Mouse (Mus musculus) kidney, postnatal 36 days (tissue): ENCODE results near the gene Vmn1r1.

ENCODE experiments used
- DNase-seq, 2 experiments: peaks; one replicate each; pipeline ENCODE4 v3.0.0; 2021 to 2022; ENCODE audit warnings: mixed read lengths in 2 of 2

Gene Vmn1r1

DNA sequence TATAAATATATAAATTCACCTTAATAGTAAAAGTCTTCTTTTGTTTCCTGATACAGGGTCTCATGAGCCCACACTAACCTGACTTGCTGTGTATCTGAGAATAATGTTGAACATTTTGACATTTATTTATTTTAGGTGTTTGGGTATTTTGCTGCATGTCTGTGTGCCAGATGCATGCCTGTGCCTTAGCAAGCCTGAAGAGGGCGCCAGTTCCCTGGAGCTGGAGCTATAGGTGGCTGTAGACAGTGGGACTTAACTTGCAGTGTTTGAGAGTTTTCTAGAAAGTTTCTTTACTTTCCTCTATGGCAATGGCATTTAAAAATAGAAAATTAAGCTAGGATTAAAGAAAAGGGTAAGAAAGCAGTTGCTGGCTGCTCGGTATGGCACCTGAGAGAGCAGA is 33.5 kb downstream of the Vmn1r1 start:
- peak in 1 of 2 experiments; percentile 68 for DNase-seq

DNA sequence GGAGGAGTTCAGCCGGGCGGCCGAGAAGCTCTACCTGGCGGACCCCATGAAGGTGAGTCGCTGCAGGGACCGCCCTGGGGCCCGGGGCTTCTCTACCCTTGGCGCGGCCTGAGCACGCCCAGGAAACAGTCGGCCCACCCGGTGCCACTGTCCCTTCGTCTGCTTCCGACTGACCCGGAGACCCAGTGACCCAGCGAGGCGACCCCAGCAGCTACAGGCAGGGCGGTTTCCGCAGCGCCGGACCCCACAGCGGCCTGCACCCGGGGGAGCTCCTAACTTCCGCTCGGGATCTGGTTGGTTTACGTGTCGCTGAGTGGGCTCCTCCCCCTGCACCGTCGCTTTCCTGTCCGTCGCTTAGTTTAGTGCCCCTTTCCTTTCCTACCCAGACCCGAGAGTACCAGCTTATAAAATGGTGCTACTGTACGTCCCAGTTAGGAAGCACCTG is 39.3 kb downstream of the Vmn1r1 start:
- DNase-seq: peak; percentile 91 to 92

GRCm38 (mm10) chr1:182124506-182124905 is 39.8 kb downstream of the Vmn1r1 start, which contains the start of gene Srp9:
Gene Srp9 (plus strand): TSS chr1:182124737.
- peak; percentile 98 to 100 for DNase-seq

DNA sequence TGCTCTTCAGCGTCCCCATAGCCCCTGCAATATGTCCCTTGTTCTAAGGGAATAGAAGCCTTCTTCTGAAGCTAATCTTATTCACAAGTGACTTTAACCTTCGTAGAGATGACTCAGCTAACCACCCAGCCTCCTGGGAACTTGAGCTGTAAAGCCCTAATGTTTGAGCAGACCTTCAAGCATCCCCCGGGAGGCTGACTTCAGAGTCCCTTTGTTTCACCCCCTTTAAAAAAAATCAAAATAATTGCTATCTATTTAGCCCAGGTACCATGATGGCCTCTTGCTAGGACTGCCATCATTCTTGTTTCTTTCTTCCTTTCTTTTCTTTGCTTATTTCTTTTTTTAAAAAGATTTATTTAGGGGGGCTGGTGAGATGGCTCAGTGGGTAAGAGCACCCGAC is 41.9 kb downstream of the Vmn1r1 start:
- DNase-seq: no peak

DNA sequence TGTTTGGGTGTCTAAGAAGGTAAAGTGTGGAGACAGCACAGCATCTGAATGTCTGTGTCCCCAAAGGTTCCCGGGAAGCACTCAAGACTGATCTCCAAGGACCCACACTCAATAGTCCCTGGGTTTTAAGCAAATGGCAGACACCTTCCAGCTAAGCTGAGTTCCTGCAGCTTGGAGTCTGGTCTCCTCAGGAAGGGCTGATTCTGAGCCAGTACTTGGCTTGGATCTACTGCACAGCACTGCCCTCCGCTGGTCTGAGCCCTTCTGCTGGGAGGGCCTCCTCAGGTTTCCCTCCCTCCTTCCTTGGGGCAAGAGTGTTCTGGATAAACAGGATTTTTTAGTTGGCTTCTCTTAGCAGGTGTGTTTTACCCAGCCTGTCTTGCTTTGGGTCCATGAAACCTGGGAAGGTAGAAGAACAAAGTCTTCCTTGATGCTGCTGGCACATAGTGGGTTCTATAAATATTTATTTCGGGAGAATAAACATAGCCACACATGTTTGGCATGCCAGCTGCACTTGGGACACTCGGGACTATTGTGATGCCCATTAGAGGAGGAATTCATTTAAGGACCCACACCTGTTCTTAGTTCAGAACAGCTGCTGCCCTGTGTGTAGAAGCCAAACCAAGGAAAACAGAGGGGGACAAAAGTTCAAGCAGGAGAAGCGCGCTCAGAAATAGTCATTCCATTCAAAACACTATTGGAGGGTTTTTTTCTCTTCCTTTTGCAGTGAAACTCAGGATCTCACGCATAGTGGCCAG is 48.5 kb downstream of the Vmn1r1 start:
- DNase-seq: peak; percentile 63 to 75

DNA sequence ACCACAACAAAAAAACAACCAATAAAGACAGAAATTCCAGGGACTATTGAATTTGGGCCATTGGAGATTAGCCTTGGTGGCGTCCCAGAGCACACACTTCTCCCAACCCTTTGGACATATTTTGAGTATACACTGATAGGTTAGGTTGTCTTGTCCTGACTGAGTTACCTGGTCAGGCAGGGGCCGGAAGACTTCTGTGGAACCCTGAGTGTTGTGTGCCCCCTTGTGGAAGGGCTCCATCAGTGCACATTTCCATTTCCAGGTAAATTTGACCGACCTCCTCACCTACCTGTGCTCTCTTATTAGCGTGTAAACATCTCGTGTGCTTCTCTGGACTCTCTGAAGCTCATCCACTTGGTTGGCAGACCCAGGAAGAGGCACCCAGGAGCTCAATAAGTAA is 49.1 kb downstream of the Vmn1r1 start:
- peak; percentile 63 to 76 for DNase-seq

DNA sequence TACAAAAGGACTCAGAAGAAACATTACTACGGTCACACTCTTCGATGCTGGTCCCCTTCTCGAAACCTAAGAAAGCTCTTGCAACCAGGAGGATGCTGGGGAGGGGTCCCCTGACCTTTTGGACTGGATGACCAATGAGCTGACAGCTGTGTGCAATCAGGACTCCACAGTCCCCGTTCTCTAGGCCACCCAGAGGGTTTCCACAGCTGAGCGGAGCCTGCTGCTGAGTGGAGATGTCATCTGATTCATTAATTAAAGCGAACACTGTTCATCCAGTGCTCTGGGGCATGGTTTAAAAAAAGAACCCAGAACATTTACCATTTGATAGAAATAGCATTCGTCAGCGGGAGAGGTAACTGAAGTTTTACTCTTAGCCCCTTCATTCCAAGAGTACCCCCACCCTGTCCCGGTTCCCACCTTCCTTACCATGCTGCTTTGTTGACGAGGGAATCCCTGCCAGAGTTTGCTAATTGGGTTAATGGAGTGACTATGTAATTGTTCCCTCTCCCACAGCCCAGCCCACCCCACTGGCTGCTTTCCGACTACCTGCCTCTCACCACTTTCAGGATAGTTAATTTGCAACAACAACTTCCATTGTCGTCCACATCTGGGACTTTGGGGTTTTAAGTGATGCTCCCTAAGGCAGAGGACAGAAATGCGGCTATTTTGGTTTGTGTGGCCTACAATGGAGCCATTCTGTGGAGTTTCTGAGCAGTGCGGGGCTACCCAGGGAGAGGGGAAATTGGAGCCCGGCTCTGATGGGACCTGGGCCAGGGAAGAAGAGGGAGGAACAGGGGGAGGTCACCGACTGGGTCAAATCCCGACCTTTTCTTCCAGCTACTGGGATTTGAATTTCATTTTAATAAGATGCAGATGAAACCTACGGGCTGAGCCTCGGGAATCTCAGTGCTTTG is 50.4 kb downstream of the Vmn1r1 start:
- no peak for DNase-seq

GRCm38 (mm10) chr1:182113131-182113530 is 51.2 kb downstream of the Vmn1r1 start:
- no peak for DNase-seq

- no peak for DNase-seq
Observed at GRCm38 (mm10) chr1:182112385-182112784, 51.9 kb downstream of the Vmn1r1 start.

DNA sequence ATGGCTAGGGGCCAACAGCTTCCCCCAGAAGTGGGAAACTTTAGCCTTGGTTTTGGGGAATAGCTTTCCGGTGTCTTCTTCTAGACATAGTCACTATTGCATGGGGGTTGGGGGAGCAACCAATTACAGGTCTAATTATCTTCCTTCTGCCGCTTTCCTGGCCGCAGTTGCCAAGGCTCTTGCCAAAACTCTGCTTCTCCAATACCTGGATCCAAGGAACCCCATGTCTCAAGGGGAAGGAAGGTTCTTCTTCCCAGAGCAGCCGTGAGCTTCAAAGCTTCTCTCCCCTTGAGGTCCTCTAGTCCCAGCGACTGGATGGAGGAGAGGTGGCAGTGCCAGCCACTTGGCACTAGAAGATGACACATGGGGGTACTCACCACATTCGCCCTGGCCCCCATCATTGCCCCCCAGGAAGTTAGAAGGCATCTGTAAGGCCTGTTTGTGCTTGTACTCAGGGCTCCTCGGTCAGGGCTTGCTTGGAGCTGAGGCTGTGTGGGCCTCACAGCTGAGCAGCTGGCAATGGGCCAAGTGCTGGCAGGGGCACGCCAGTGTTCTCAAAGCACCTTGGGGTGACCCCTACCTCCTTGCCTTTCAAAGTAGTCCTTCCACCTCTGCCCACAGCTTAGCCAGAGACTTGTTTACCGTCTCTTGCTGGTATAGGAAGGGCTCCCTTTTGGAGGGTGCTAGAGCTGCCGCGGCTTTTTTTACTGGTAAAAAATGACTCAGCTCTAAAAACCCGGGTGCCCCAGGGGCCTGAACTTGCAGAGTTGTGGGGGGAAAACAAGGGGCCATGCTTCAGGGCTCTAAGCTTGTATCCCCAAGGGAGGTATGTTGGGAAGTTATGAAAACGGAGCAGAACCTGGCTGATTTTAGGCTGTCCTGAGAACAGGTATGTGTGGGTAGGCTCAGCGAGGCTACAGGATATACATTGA is 52.6 kb downstream of the Vmn1r1 start:
- DNase-seq: peak; percentile 48 to 64

DNA sequence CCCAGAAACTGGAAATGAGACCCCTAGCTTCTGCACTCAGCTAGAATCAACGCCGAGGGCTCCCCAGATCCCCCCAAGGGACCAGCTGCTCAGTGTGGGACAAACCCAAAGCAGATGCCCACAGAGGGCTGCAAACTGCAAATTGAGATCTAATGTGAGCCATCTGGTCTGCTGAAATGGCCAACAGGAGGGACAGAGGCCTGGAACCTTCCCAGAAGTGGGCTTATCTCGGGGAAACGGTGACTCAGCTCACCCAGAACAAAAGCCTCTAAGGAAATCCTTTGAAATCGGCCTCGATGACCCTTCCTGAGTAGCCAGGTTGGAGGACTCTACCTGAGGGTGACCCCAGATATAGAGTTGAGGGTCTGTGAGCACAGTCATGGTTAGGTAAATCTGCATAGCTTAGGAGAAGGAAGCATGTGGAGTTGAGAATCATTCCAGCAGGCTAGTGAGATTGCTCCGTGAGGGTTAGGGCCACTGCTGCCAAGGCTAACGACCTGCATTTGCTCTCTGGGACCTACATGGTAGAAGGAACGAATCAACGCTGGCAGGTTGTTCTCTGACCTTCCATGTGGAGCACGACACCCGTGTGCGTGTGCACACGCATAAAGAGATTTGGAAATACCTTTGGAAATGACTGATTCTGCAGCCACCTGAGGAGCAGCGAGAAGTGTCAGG is 53.4 kb downstream of the Vmn1r1 start:
- DNase-seq: no peak

GRCm38 (mm10) chr1:182110185-182110584 is 54.1 kb downstream of the Vmn1r1 start:
- DNase-seq: no peak

- no peak for DNase-seq
Observed at GRCm38 (mm10) chr1:182108397-182109099, 55.7 kb downstream of the Vmn1r1 start.

GRCm38 (mm10) chr1:182107251-182107650 is 57.0 kb downstream of the Vmn1r1 start:
- DNase-seq: no peak

DNA sequence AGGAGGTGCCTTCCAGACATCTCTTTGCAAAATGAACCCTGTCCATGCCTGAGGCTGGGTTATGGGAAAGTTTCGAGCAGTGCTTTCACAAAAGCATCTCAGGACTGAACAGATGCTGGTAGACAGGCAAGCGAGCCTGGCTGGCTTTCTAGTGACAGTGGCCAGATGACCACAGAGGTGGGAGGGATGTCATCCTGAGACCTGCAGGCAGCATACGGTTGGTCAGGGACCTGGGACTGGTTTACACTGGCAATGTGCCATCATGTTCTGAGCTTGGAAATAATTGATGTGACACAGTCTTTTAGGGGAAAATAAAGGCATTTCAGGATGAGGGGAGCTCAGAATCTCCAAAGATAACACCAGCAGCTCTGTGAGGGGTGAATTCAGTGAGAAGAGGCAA is 59.3 kb downstream of the Vmn1r1 start:
- DNase-seq: no peak
